Mouse (Mus musculus): ENCODE measurements at regions not wholly inside any gene's neighbourhood (a gene's known extent, or its start where the extent isn't known, plus 50 kb on each side); places are given as distances from the start of the nearest gene placed in this dataset.

- no peak for TF ChIP-seq CTCF (IDR thresholded peaks at IDR 0.05; ENCODE audit: low read depth, low read length)
- no peak for TF ChIP-seq POLR2A (IDR thresholded peaks at IDR 0.05; ENCODE audit: extremely low read depth, insufficient read depth, low read length)
Measured at GRCm38 (mm10) chr10:95762632-95763031, 80.1 kb downstream of the Gm33543 start.
